Mouse (Mus musculus) embryonic facial prominence, embryonic 10.5 days (tissue): ENCODE measurements around the gene Ilkap. TPM values are rescaled to one million over a fixed set of nuclear protein-coding genes. Genes with fewer than 3 reads are reported as not detected.

ENCODE experiments used
- DNase-seq: peaks from one replicate; pipeline ENCODE4 v3.0.0-alpha.2; 2017; ENCODE audit warnings: low spot score
- H3K27ac ChIP-seq: fragments of 300-500 bp; sonication (generic); replicated peaks from 2 replicates; pipeline ENCODE4 v1.5.1; 2016; ENCODE audit warnings: mild to moderate bottlenecking
- H3K27me3 ChIP-seq: fragments of 300-500 bp; sonication (generic); replicated peaks from 2 replicates; pipeline ENCODE4 v1.6.1; 2016; ENCODE audit warnings: low read depth, mild to moderate bottlenecking; ENCODE audit not compliant: poor library complexity, severe bottlenecking
- H3K36me3 ChIP-seq: fragments of 300-500 bp; sonication (generic); replicated peaks from 2 replicates; pipeline ENCODE4 v1.6.1; 2016; ENCODE audit warnings: mild to moderate bottlenecking, moderate library complexity
- H3K4me1 ChIP-seq: fragments of 300-500 bp; sonication (generic); 2 replicates; pipeline ENCODE4 v1.6.1; 2016
- H3K4me3 ChIP-seq: fragments of 300-500 bp; sonication (generic); 2 replicates; pipeline ENCODE4 v1.5.1; 2016; ENCODE audit warnings: mild to moderate bottlenecking, moderate library complexity
- H3K9me3 ChIP-seq: fragments of 300-500 bp; sonication (generic); 2 replicates; pipeline ENCODE4 v1.6.1; 2016; ENCODE audit warnings: mild to moderate bottlenecking
- WGBS: fragments of 180-500 bp; shearing (Covaris S2); methylation state at CpG from one replicate; pipeline ENCODE4 v1.1.7; 2016; 5-methylcytosine and 5-hydroxymethylcytosine counted together
- polyA plus RNA-seq: library from polyadenylated mRNA; unstranded; fragments of >200 nt; fragmentation: Nextera tagmentation; extraction: Ambion mirVana; gene quantifications from 2 replicates; pipeline ENCODE4 v1.2.1, GENCODE M21; 2016

Gene Ilkap
- polyA plus RNA-seq, 1 experiment from 2014 or later: 177 TPM

DNA sequence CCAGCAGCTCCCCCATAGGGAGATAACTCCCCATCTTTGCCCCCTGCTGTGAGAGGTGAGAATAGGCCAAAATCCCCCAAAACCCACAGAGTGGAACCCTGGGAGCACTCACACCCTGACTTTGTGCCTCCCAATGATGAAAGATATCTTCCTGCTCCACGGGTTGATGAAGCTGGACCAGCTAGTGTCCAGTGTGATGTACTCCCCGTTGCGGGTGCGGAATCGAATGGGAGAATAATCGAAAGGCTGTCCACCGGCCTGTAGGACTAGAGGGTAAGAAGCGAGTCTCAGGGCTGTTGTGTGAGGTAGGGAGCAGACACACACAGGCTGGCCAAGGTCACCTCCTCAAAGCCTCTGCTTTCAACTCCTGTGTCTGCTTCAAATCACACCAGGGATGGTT is 36.3 kb upstream of the Ilkap start:
- Histone ChIP-seq H3K4me1 (peaks cover 4% of the 10 kb centered on the region), H3K27me3 (no peaks in the 10 kb centered on the region), H3K4me3 (no peak overlapping the region), H3K36me3 (no peaks in the 10 kb centered on the region), H3K27ac (no peak overlapping the region), H3K9me3 (no peaks in the 10 kb centered on the region)
- WGBS: 93% methylated on average over 8 of the region's 8 CpGs
- DNase-seq: no peak

DNA sequence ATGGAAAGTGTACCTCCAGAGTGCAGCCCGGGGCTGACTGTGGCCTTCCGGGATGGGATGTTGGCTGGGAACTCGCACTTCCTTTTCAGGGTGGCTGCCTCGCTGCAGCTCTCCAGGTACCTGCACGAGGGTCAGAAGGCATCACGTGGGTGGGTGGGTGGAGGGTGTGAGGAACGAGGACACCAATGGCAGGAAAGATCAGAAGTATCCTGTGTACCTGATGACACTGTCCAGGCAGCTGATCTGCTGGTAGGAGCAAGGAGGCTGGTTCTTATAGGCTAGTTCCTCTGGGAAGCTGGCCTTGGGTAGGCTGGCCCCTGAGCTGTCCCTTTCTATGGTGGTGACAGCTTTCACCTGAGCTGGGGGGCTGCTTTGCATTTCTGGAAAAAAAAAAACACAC is 32.1 kb upstream of the Ilkap start:
- H3K27ac ChIP-seq: no peak overlapping the region
- H3K4me3 ChIP-seq: no peak overlapping the region
- no peak for DNase-seq
- H3K27me3 ChIP-seq: no peaks in the 10 kb centered on the region
- H3K4me1 ChIP-seq: no peaks in the 10 kb centered on the region
- no peaks in the 10 kb centered on the region for H3K9me3 ChIP-seq
- H3K36me3 ChIP-seq: no peaks in the 10 kb centered on the region
- WGBS: 81% methylated on average over 7 of the region's 7 CpGs

DNA sequence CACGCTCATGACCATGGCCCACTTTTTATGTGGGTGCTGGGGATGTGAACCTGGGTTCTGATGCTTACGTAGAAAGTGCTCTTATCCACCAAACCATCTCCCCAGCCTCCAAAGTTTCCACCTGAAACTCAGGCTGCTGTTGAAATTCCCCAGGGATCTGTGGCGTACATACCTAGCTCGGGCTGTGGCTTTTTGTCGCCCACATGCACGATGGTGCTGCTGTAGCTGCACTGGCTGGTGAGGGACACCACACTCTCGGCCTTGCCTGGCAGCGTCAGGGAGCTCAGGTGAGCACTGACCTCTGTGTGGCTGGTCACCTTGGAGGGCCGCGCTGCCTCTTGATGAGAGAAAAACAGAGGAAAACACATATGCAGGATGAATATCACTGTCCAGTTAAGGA is 30.6 kb upstream of the Ilkap start:
- no peaks in the 10 kb centered on the region for H3K9me3 ChIP-seq
- no peaks in the 10 kb centered on the region for H3K4me1 ChIP-seq
- no peaks in the 10 kb centered on the region for H3K36me3 ChIP-seq
- H3K27ac ChIP-seq: no peak overlapping the region
- 86% methylated on average over 10 of the region's 10 CpGs for WGBS
- H3K4me3 ChIP-seq: no peak overlapping the region
- H3K27me3 ChIP-seq: no peaks in the 10 kb centered on the region
- no peak for DNase-seq

DNA sequence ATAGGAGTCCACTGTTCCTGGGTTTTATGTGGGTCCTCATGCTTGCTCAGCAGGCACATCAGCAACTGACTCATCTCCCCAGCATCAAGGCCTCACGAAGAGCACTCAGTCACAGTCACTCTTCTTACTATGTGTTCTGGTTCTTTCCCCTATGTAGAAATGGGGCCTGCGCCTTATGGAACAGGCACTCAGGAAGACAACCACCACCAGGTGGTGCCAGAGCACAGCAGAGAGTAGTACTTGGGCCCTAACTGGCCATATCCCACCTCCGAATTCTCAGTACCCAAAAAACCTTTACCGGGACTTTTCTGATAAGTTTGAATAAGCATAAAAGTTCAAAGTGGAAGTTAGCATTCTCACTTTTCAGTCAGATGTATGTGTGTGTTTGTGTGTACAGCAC is 30.0 kb upstream of the Ilkap start:
- 50% methylated on average over 4 of the region's 4 CpGs for WGBS
- H3K4me1 ChIP-seq: peaks cover 6% of the 10 kb centered on the region
- no peaks in the 10 kb centered on the region for H3K36me3 ChIP-seq
- no peaks in the 10 kb centered on the region for H3K27me3 ChIP-seq
- peak; percentile 81 for DNase-seq
- H3K9me3 ChIP-seq: no peaks in the 10 kb centered on the region
- no peak overlapping the region for H3K27ac ChIP-seq
- no peak overlapping the region for H3K4me3 ChIP-seq

DNA sequence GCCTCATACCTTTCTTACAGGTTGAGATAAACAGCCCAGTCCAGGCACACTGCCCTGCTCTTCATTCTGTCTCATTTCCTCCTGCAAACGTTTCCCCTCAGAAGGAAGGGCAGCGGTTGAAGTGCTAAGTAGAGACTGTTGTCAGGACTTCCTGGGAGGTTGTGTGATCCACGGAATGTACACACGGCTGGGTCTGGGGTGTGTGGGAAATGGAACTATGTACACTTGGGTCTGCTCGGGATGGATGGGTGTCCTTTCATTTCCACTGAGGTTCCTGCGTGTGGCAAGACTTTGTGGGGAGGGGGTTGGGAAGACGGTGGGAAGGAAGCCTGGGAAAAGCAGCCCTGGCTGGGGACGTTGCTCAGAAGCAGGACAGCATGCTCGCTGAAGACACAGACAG is 27.8 kb upstream of the Ilkap start:
- Histone ChIP-seq H3K4me1 (peaks cover 9% of the 10 kb centered on the region), H3K36me3 (no peaks in the 10 kb centered on the region), H3K27me3 (no peaks in the 10 kb centered on the region), H3K4me3 (no peak overlapping the region), H3K27ac (no peak overlapping the region), H3K9me3 (no peaks in the 10 kb centered on the region)
- no peak for DNase-seq
- WGBS: 80% methylated on average over 9 of the region's 9 CpGs

DNA sequence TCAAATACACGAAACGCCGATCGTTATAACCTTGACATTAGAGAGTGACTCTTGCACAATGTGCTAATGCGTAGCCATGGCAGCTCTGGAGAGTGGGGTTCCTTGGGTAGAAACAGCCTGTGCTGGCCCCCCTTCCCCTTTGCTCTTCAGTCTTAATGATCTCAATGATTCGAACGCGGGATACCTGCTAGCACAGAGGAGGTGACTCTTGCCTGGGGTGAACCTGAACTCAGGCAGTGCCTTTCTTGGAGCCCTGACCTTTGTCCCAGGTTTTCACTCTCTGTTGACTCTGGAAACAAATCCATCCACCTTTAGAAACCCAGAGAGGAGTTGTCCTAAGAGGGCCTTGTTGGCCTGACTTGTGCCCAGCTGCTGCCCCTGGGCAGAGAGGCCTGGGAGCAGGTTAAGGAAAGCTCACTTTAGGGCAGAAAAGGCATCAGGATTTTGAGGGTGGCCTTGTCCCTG is 22.0 kb upstream of the Ilkap start:
- H3K27ac ChIP-seq: no peak overlapping the region
- H3K4me3 ChIP-seq: no peak overlapping the region
- H3K4me1 ChIP-seq: peaks cover 17% of the 10 kb centered on the region
- H3K27me3 ChIP-seq: no peaks in the 10 kb centered on the region
- WGBS: 95% methylated on average over 8 of the region's 8 CpGs
- H3K36me3 ChIP-seq: no peaks in the 10 kb centered on the region
- no peaks in the 10 kb centered on the region for H3K9me3 ChIP-seq
- DNase-seq: no peak

DNA sequence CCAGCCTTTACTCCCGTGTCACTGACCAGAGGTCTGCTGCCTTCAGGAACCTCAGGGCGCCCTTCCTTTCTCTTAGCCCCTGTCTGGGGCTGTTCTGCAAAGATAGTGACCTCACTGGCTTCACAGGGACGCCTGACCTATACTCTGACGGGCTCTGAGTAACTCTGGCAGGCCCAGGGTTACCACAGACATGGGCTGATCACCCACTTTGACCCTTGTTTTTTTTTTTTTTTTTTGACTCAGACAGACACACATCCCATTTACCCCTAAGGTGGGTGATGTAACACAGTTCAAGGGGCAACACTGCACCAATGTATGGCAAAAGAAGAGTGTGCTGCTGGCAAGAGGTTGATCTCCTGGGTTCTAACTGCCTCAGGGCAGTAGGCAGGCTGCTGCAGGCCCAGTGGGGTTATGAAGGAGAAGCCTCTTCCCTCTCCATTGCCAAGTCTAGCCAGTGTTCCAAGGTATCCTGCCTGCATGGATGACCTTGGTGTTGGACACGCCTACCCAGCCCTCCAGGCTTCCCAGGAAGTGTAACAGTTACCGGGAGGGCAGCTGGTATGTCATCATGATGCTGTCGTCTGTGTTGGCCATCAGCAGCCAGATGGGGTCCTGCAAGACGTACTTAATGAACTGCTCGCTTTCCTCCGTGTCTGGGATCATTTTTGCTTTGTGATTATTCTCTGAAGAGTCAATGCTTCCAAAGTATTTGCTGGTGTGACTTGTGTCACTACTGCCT is 21.4 kb upstream of the Ilkap start:
- H3K4me3 ChIP-seq: no peak overlapping the region
- H3K27me3 ChIP-seq: peaks cover 4% of the 10 kb centered on the region; the same call in 1 of the 2 replicates
- WGBS: 69% methylated on average over 10 of the region's 10 CpGs
- H3K4me1 ChIP-seq: peaks cover 21% of the 10 kb centered on the region
- no peaks in the 10 kb centered on the region for H3K36me3 ChIP-seq
- H3K27ac ChIP-seq: no peak overlapping the region; the same call in 1 of the 2 replicates
- no peaks in the 10 kb centered on the region for H3K9me3 ChIP-seq
- no peak for DNase-seq

DNA sequence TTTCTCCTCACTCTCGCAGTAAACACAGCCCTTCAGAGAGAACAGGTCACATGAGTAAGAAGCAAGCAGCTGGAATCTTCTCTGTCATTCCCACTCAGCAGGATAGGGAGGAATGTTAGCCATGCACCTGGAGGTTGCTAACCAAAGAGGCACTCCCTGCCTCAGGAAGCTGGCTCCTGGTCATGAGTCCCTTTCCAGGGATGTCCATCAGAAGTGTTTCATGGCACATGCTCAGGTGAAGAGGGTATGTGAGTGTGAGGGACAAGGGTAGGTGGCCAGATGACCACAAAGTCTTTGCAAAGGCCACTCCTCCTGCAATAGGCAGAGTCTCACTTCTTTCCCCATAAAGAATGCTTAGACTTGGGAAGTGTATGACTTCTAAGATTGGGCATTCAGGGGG is 19.4 kb upstream of the Ilkap start:
- DNase-seq: no peak
- no peak overlapping the region for H3K27ac ChIP-seq
- WGBS: 85% methylated on average over 1 of the region's 1 CpGs

DNA sequence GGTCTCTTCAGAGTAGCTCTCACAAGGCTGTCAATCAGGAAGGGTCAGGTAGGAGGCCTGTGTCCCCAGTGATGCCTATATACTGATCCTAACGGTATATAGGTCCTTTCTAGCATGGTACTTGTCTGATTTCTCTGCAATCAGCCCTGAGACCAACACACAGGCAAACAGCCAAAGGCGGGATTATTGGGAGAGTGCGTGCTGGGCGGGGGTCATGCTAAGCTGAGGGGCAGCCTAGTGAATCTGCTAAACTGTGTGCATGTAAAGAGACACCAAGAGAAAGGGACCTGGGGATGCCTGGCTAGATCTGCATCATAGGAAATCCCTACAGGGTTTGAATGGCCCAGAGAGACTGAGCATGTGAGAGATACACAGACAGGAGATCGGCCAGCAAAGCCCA is 16.7 kb upstream of the Ilkap start:
- Histone ChIP-seq H3K4me1 (peaks cover 51% of the 10 kb centered on the region), H3K27ac (peak overlapping the region; percentile 94), H3K4me3 (no peak overlapping the region), H3K36me3 (peaks cover 16% of the 10 kb centered on the region), H3K9me3 (no peaks in the 10 kb centered on the region), H3K27me3 (peaks cover 23% of the 10 kb centered on the region)
- 79% methylated on average over 5 of the region's 5 CpGs for WGBS
- DNase-seq: no peak

More for the DNA sequence above, 19.4 kb upstream of the Ilkap start:
- peaks cover 9% of the 10 kb centered on the region; the same call in 1 of the 2 replicates for H3K27me3 ChIP-seq
- no peaks in the 10 kb centered on the region for H3K36me3 ChIP-seq
- H3K4me3 ChIP-seq: no peak overlapping the region
- H3K9me3 ChIP-seq: no peaks in the 10 kb centered on the region
- H3K4me1 ChIP-seq: peaks cover 33% of the 10 kb centered on the region

DNA sequence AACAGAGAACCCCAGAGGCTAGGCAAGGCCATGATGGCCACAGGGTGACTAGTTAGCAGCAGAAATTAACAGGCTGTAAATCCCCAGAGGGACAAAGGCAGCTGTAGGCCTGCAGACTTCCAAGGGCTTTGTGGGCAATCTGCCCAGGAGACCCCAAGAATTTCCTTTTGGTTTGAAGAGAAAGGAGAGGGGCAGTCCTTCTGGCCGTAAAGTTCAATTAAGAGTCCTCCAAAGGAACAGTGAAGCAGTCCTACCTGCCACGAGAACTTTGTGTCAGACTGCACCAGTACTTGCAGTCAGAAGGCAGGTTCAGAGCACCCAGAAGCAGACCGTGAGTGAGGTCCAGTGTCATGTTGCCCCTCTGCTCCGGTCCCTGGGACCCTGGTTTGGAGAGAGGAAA is 16.3 kb upstream of the Ilkap start:
- no peaks in the 10 kb centered on the region for H3K9me3 ChIP-seq
- no peak for DNase-seq
- H3K4me3 ChIP-seq: peak overlapping the region; percentile 85
- peaks cover 23% of the 10 kb centered on the region for H3K27me3 ChIP-seq
- peak overlapping the region; percentile 94 for H3K27ac ChIP-seq
- H3K36me3 ChIP-seq: peaks cover 18% of the 10 kb centered on the region
- WGBS: 54% methylated on average over 4 of the region's 4 CpGs
- peaks cover 50% of the 10 kb centered on the region for H3K4me1 ChIP-seq

DNA sequence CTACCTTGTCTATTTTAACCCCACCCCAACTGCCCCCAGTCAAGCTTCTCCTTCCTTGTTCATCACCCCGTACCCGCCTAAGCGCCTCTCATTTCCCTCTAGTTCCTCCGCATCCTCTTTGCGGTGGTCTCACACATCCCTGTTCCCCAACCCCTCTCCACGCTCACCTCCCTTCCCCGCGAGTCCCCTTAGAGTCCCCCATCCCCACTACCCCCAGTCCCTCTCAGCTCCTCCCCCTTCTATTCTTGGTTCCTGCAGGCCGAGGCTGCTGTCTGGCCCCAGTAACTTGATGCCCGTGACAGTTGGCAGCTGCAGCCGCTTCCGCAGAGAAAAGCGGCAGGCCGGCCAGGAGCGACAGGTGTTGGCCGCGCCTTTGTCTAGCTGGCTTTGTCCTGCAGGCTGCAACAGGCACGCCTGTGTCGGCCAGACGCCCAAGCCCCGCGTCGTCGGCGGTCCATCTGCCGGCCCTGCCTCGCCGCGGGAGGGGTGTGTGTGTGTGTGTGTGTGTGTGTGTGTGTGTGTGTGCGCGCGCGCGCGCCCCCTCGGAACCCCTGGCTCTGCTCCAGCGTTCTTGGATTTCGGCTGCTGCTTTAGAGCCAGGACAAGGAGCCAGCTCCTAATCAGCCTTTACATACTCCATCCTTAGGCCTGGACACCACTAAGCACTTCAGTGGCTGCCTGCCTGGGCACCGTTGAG is 15.4 kb upstream of the Ilkap start, which contains the start of gene Hes6:
Hes6 (minus strand) TSS at position 141 of the 697 bp plus-strand sequence.
- Histone ChIP-seq H3K27me3 (peaks cover 23% of the 10 kb centered on the region), H3K27ac (peak within 1 kb of the TSS; percentile 94), H3K4me3 (peak within 1 kb of the TSS; percentile 85), H3K4me1 (peaks cover 50% of the 10 kb centered on the region), H3K9me3 (no peaks in the 10 kb centered on the region), H3K36me3 (peaks cover 18% of the 10 kb centered on the region)
- WGBS: under 1% methylated on average over 39 of the region's 39 CpGs
- DNase-seq: peak; percentile 88

DNA sequence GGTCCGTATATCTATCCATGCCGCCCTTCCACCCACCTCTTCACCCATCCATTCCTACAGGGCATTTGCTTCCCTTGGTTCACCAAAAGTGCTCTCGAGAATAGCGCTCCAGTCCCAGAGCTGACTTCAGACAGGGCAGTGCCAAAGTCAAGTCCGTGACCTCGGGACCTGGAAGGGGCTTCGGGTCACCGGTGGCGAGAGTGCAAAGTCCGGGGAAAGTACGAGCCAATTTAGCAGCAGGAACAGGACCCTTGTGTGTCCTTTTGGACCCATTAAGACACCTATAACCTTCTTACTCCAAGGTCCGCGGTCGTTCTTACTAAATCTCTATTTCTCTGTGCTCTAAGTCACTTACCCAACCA is 14.9 kb upstream of the Ilkap start:
- H3K27ac ChIP-seq: peak overlapping the region; percentile 94
- H3K27me3 ChIP-seq: peaks cover 23% of the 10 kb centered on the region
- H3K4me1 ChIP-seq: peaks cover 50% of the 10 kb centered on the region
- H3K36me3 ChIP-seq: peaks cover 18% of the 10 kb centered on the region
- DNase-seq: no peak
- H3K9me3 ChIP-seq: no peaks in the 10 kb centered on the region
- peak overlapping the region; percentile 85 for H3K4me3 ChIP-seq
- WGBS: 0% methylated on average over 14 of the region's 14 CpGs

DNA sequence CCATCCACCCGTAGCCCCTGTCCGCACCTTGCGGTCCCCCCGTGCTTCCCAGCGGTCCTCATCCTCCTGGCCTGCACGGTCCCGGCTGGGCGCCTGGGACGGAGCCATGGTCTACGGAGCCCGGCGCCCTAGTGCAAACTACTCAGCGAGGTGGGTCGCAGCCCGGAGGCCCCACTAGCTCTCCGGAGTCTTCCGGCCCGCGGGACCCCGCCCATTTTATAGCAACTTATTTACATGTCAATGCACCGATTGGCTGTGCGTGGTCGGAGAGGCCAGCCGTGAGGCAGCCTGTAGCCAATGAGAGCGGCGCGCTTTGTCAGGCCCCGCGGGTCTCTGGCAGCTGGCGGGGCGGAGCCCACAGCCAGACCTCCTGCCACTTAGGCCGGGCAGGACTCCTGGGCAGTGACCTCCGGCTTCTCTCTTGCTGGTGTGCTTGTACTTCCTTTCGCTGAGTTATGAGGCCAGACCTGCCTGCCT is 14.5 kb upstream of the Ilkap start:
- Histone ChIP-seq H3K9me3 (no peaks in the 10 kb centered on the region), H3K27ac (peak overlapping the region; percentile 94), H3K4me3 (peak overlapping the region; percentile 85), H3K27me3 (peaks cover 23% of the 10 kb centered on the region), H3K36me3 (peaks cover 18% of the 10 kb centered on the region), H3K4me1 (peaks cover 50% of the 10 kb centered on the region)
- under 1% methylated on average over 34 of the region's 34 CpGs for WGBS
- DNase-seq: peak; percentile 98
